Mouse (Mus musculus) cortical plate, adult 2 months (tissue): ENCODE results near the gene Ehmt2.

ENCODE experiments used
- CTCF ChIP-seq: fragments of 200-500 bp; IDR thresholded peaks from 2 replicates; pipeline ENCODE4 v1.5.1; 2011; ENCODE audit warnings: mild to moderate bottlenecking, control low read depth, low read length; ENCODE audit not compliant: insufficient read depth; ENCODE audit errors: extremely low read depth
- POLR2A ChIP-seq: fragments of 200-500 bp; IDR thresholded peaks from 2 replicates; pipeline ENCODE4 v1.6.1; 2011; ENCODE audit warnings: mild to moderate bottlenecking, low read length, control low read depth; ENCODE audit not compliant: insufficient read depth; ENCODE audit errors: extremely low read depth

GRCm38 (mm10) chr17:34955884-34956283 lies 57.6 kb downstream of the Ehmt2 start:
- TF ChIP-seq CTCF (no peak), POLR2A (no peak)
